Mouse (Mus musculus) thymus, adult 2 months (tissue): ENCODE results near the gene Plk5. TPM values are rescaled to one million over a fixed set of nuclear protein-coding genes. Genes with fewer than 3 reads are reported as not detected.

ENCODE experiments used
- DNase-seq: peaks from one replicate; pipeline ENCODE4 v3.0.0; 2021
- H3K27ac ChIP-seq: fragments of 200-500 bp; 2 replicates; pipeline ENCODE4 v1.5.1; 2012; ENCODE audit warnings: low read length, control low read depth; ENCODE audit not compliant: control insufficient read depth, insufficient read depth
- H3K27me3 ChIP-seq: fragments of 200-500 bp; 2 replicates; pipeline ENCODE4 v1.6.1; 2012; ENCODE audit warnings: mild to moderate bottlenecking, low read length, moderate library complexity, mixed read lengths; ENCODE audit not compliant: control insufficient read depth, insufficient read depth
- H3K36me3 ChIP-seq: fragments of 200-500 bp; 2 replicates; pipeline ENCODE4 v1.6.1; 2012; ENCODE audit warnings: mild to moderate bottlenecking, low read length, moderate library complexity; ENCODE audit not compliant: control insufficient read depth, insufficient read depth
- H3K4me1 ChIP-seq: fragments of 200-500 bp; replicated peaks from 2 replicates; pipeline ENCODE4 v1.6.1; 2012; ENCODE audit warnings: low read length; ENCODE audit not compliant: control insufficient read depth, insufficient read depth
- H3K4me3 ChIP-seq: fragments of 200-500 bp; 2 replicates; pipeline ENCODE4 v1.5.1; 2012; ENCODE audit warnings: mild to moderate bottlenecking, low read length, control low read depth, moderate library complexity; ENCODE audit not compliant: control insufficient read depth, insufficient read depth
- CTCF ChIP-seq: fragments of 200-500 bp; IDR thresholded peaks from 2 replicates; pipeline ENCODE4 v1.5.1; 2012; ENCODE audit warnings: mild to moderate bottlenecking, control low read depth, low read length, moderate library complexity, borderline replicate concordance; ENCODE audit not compliant: control insufficient read depth, poor library complexity, insufficient read depth; ENCODE audit errors: extremely low read depth
- POLR2A ChIP-seq: fragments of 200-500 bp; IDR thresholded peaks from 2 replicates; pipeline ENCODE4 v1.6.1; 2012; ENCODE audit warnings: mild to moderate bottlenecking, low read length, control low read depth, moderate library complexity; ENCODE audit not compliant: control insufficient read depth, poor library complexity, insufficient read depth; ENCODE audit errors: extremely low read depth
- WGBS: fragments of 180-500 bp; shearing (Covaris S2); methylation state at CpG from one replicate; pipeline ENCODE4 v1.1.7; 2018; 5-methylcytosine and 5-hydroxymethylcytosine counted together
- polyA plus RNA-seq: library from polyadenylated mRNA; depleted of rRNA; stranded (reverse); fragments of >200 nt; gene quantifications from 2 replicates; pipeline ENCODE4 v1.2.3, GENCODE M21; 2012

Plk5 gene
- polyA plus RNA-seq, 1 experiment: 0.22 TPM

- Histone ChIP-seq H3K27ac (no peak overlapping the region), H3K4me1 (peaks cover 40% of the 10 kb centered on the region), H3K4me3 (peak overlapping the region; percentile 91), H3K27me3 (no peaks in the 10 kb centered on the region), H3K36me3 (no peaks in the 10 kb centered on the region)
- DNase-seq: peak; percentile 58
- TF ChIP-seq POLR2A (no peak), CTCF (peak; percentile 16; the same call in 1 of the 2 replicates)
- under 1% methylated on average over 46 of the region's 46 CpGs for WGBS
These were observed 32.8 kb upstream of the Plk5 start for GRCm38 (mm10) chr10:80323261-80324119.

- DNase-seq: no peak
- TF ChIP-seq CTCF (no peak), POLR2A (no peak)
- no peaks in the 10 kb centered on the region for H3K36me3 ChIP-seq
- WGBS: 87% methylated on average over 17 of the region's 17 CpGs
- H3K4me1 ChIP-seq: peaks cover 34% of the 10 kb centered on the region
- no peaks in the 10 kb centered on the region for H3K27me3 ChIP-seq
- H3K4me3 ChIP-seq: no peak overlapping the region
- no peak overlapping the region for H3K27ac ChIP-seq
These were observed 31.9 kb upstream of the Plk5 start for GRCm38 (mm10) chr10:80324120-80325037.

- H3K36me3 ChIP-seq: no peaks in the 10 kb centered on the region
- WGBS: 95% methylated on average over 21 of the region's 21 CpGs
- DNase-seq: no peak
- H3K27ac ChIP-seq: no peak overlapping the region
- peaks cover under 1% of the 10 kb centered on the region; the same call in 1 of the 2 replicates for H3K27me3 ChIP-seq
- no peak for TF ChIP-seq POLR2A
- no peak for TF ChIP-seq CTCF
- H3K4me3 ChIP-seq: no peak overlapping the region
- H3K4me1 ChIP-seq: peaks cover 36% of the 10 kb centered on the region
These were observed 31.2 kb upstream of the Plk5 start for GRCm38 (mm10) chr10:80325045-80325444.

- peaks cover 4% of the 10 kb centered on the region; the same call in 1 of the 2 replicates for H3K27me3 ChIP-seq
- DNase-seq: peak; percentile 60
- H3K36me3 ChIP-seq: no peaks in the 10 kb centered on the region
- TF ChIP-seq CTCF: no peak
- TF ChIP-seq POLR2A: no peak
- H3K4me1 ChIP-seq: peaks cover 9% of the 10 kb centered on the region
- no peak within 1 kb of the TSS for H3K27ac ChIP-seq
- peak within 1 kb of the TSS; percentile 44 for H3K4me3 ChIP-seq
- 11% methylated on average over 36 of the region's 36 CpGs for WGBS
These were observed 26.8 kb upstream of the Plk5 start, which contains the start of the genes Pcsk4 and Reep6 for GRCm38 (mm10) chr10:80329273-80330081. Gene Pcsk4 (minus strand): TSS chr10:80329498. Gene Reep6 (plus strand): TSS chr10:80329953.

- Histone ChIP-seq H3K4me1 (peaks cover 9% of the 10 kb centered on the region), H3K36me3 (no peaks in the 10 kb centered on the region), H3K27me3 (peaks cover 4% of the 10 kb centered on the region; the same call in 1 of the 2 replicates), H3K27ac (no peak overlapping the region), H3K4me3 (peak overlapping the region; percentile 44)
- no peak for TF ChIP-seq POLR2A
- no peak for TF ChIP-seq CTCF
- DNase-seq: no peak
- 3% methylated on average over 41 of the region's 41 CpGs for WGBS
These were observed 26.2 kb upstream of the Plk5 start for GRCm38 (mm10) chr10:80330084-80330483.
